Mouse (Mus musculus): ENCODE results near the gene Krtap1-3.

- TF ChIP-seq MAX (IDR thresholded peaks at IDR 0.05; ENCODE audit: low read length) (no peak), HCFC1 (IDR thresholded peaks at IDR 0.05; ENCODE audit: low read depth, low read length) (no peak), EP300 (IDR thresholded peaks at IDR 0.05; ENCODE audit: low read depth in 1 of 2, low read length in 2 of 2) (no peak), CTCF (IDR thresholded peaks at IDR 0.05 in 2 of 3, conservative IDR thresholded peaks at IDR 0.05 in 1 of 3; ENCODE audit: control insufficient read depth in 1 of 3, insufficient read depth in 1 of 3, low read depth in 2 of 3, low read length in 3 of 3, poor library complexity in 1 of 3, severe bottlenecking in 1 of 3) (no peak), GATA1 (IDR thresholded peaks at IDR 0.05; ENCODE audit: low read depth, low read length) (no peak), TBP (IDR thresholded peaks at IDR 0.05; ENCODE audit: low read depth, low read length) (no peak), MAFK (IDR thresholded peaks at IDR 0.05; ENCODE audit: borderline replicate concordance, low read depth, low read length) (no peak), POLR2A (IDR thresholded peaks at IDR 0.05; ENCODE audit: control insufficient read depth in 1 of 2, insufficient read depth in 1 of 2, low read depth in 1 of 2, low read length in 2 of 2, poor library complexity in 1 of 2) (no peak)
These were observed 23.7 kb upstream of the Krtap1-3 start, which contains the start of gene Krtap2-4 for GRCm38 (mm10) chr11:99614796-99615363.
